Mouse (Mus musculus) gastrocnemius, adult 8-10 months (tissue): ENCODE results near the gene Bptf. TPM values are rescaled to one million over a fixed set of nuclear protein-coding genes. Genes with fewer than 3 reads are reported as not detected.
"Not testable (repeated sequence)": the region's sequence is repeated elsewhere in the genome, so short reads cannot be mapped to it uniquely, and the experiment has no call there.

Source experiments
- DNase-seq, 2 experiments: peaks; one replicate each; pipeline ENCODE4 v3.0.0; 2022; ENCODE audit warnings: low spot score in 2 of 2
- total RNA-seq, 4 experiments: library from RNA; stranded (reverse); gene quantifications; 2 replicates each; pipeline ENCODE4 v1.2.4; 2022

The Bptf gene
- total RNA-seq, 4 experiments from 2014 or later: 16.3 to 23.3 (median 19.4) TPM

GRCm38 (mm10) chr11:107057391-107057790 lies 74.5 kb downstream of the Bptf start:
- no peak for DNase-seq

DNA sequence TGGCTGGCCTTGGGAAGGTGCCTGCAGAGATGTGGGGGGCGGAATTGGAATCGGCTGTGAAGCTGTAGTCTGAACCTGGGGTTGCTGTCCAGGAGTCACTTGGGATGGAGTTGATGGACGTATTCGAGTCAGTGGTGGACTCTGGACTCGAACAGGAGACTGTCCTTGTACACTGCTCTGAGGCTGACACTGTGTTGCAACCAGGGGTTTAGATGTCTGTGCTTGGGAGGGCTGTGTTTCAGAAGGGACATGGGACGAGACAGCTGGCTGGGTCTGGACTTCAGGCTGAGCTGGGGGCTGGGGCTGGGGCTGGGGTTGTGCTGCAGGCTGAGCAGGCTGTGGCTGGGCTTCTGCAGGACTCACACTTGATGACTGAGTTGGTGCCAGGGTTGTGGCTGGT lies 77.1 kb downstream of the Bptf start:
- DNase-seq: no peak

DNA sequence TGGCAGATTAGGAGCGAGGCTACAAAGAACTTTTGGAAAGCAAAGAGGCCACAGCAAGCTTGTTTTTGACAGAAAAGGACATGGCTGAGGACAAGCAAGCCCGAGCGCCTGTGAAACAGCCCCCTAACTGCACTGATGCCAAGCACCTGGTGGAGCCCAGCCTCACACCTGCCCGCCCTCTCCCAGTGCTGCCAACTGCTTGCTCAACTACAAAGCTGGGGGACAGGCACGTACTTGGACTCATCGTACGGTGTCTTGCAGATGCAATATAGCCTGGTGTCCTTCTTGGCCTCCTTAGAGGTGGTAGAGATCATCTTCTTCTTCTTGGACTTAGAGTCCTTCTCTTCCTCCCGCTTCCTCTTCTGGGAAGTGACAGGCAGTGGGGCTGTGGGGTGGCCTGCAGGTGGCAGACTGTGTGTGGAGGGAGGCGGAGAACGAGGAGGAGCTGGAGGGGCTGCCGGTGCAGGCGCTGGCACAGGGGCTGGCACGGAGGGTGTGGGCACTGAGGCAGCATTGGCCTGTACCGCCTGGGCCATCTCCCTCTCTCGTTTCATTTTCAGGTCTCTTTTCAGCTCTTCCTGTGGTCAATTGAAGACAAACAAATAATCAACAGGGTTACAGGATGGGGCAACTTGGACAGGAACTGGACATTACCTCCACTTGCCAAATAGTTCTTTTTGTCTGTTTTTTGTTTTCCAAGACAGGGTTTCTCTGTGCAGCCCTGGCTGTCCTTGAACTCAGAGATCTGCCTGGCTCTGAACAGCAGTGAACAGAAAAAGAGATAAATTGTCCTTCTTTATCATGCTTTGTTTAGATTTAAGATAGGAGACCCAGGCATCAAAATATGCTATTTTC lies 84.9 kb downstream of the Bptf start:
- no peak for DNase-seq

DNA sequence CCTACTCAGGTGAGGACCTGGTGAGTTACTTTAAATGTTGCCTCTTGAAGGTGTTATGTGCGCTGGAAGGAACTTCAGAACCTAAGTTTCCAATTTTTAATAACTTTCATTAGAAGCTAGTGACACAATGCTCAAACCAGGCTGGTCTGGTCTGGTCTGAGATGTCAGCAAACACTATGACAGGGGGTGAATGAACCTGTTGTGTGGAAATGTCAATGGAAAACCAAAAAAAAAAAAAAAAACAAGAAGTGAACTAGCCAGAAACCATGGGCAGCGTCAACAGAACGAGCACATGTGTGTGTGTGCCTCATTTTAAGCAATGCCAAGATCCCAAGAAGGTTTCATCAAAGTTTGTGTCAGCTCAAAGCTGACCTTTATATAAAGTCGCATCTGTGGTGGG lies 86.4 kb downstream of the Bptf start:
- DNase-seq: no peak

GRCm38 (mm10) chr11:107044321-107044720 lies 87.6 kb downstream of the Bptf start:
- DNase-seq: peak in 1 of 2 experiments; percentile 31

DNA sequence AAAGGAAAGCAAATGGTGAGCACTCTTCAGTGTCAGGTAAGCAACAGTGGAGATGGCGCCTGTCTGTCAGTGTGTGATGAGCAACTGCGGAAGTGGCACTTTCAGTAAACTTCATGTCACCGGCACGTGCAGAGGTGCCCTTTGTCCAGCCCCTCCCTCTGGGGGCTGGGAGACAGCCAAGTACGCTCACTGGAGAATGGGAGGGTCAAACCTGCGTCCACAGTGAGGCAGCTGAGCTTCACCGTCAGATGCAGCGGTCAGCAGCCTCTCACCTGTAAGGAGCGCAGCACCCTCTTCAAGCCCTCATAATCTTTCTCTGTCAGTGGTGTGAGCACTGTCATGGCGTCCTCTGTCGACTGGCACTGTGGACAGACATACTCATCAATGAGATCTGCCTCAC lies 88.6 kb downstream of the Bptf start:
- no peak for DNase-seq

DNA sequence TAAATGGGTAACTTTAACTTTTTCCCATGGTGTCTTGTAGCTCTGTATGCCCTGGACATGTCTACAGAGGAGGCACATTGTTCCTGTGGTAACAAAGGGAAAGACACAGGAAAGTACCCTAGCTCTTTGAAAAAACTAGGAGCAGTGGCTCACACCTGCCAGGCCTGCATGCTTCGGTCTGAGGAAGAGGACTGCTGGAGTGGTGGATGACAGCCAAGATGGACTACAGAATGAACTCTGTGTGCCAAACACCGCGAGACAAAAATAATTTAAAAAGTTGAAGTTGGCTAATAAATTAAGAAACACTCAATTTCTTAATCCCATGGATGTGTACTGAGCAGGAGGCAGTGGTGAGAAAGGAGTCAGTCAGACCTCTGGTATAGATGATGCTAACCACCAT lies 90.5 kb downstream of the Bptf start:
- no peak for DNase-seq

GRCm38 (mm10) chr11:107039417-107039816 lies 92.5 kb downstream of the Bptf start:
- no peak for DNase-seq

DNA sequence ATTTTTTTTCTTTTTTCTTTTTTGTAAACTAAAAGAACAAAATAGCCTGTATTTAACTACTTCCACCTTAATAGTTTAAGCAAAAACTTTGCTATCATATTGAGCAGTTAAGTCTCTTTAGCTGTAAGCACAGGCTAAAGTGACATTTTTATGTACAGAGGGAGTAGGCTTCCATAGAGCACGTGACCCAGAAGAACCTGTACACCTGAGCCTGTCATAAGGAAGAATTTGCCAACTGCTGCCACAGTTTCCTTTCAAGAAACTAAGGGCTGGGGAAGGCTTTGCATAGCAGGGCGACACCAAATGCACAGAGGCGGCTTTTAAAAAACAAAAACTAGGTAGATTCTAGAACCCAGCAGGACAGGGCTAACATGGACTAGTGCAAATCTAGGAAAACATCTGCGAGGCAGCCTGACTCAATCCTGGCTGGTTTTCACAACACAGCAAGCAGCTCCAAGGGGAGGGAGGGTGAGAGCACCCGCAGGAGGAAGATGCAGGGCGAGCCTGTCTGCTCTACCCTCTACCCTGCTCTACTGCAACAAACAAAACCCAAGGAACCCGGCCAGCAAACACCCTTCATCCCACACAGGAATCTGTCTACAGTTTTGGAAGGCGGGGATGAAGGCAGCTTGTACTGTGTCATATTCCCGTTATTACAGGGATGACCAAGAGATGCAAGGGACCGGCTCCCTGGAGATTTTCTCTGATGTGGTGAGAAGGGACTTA lies 97.7 kb downstream of the Bptf start:
- DNase-seq: no peak

DNA sequence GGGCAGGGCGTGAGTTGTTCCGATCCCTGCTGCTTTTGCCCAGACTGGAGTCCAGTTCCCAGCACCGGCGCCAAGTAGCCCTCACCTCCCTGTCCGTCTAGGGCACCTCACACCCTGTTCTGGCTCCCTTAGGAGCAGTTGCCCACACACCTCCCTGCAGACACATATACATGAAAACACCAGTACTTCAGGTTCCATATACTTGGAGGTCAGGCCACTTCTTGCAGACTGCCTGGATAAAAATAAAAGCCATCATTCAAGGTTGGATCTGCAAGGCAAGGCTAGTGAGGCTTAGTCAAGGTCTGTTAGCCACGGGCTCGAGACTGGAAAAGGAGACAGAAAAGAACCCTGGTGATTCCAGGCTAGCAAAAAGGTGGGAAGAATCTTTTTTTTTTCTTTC lies 100.3 kb downstream of the Bptf start:
- no peak for DNase-seq

DNA sequence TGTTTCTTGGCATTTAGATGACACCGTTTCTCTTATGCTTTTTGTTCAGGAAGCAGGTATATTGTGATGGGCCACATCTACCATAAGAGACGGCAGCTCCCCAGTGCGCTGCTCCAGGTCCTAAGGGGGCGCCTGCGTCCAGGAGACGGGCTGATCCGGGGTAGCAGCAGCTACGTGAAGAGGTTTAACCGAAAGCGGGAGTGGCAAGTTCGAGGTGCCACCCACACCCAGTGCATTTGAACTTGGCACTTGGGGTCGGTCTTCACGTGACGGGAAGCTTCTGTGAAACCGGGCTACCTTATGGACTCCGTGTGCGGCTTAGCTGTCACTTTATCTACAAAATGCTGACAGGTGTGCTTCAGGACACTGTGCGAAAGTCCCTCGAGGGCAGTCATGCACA lies 102.4 kb downstream of the Bptf start:
- no peak for DNase-seq

GRCm38 (mm10) chr11:107028754-107029153 lies 103.2 kb downstream of the Bptf start:
- no peak for DNase-seq

GRCm38 (mm10) chr11:107028275-107028618 lies 103.7 kb downstream of the Bptf start:
- DNase-seq: no peak

DNA sequence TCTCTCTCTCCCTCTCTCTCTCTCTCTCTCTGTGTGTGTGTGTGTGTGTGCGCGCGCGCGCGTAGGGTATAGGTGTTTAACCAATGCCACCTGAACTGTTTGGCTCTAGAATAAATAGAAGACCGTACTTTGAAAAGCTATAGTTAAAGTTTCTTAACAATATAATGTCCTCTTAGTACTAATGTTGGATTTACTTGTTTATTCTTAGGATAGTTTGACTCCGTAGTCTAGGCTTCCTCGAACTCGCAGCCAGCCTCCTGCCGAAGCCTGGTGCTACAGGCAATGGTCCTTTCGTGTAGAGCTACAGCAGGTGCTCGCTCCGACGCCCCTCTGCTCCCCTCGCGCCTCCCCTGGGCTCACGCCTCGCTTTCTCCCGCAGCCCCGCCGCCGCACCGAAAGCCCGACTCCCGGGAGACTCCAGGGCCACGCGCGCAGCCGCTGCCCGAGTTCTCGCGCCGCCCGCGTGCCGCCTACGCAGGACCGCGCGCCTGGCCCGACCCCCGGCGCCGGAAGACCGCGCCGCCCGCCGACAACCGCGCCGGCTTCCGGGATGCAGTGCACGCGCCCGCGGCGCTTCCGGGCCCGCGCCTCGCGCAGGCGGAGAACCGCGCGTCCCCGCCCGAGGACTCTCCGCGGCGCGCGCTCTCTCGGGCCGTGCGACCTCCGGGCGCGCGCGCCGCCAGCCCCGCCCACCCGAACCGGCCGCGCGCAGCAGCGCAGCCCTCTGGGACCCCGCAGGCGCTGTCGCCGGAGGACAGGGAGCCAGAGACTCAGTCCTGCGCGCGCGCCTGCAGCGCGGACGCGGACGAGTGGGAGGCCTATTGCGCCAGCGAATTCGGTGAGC lies 104.3 kb downstream of the Bptf start:
- DNase-seq: peak; percentile 83 to 89

GRCm38 (mm10) chr11:107026554-107027430 lies 105.1 kb downstream of the Bptf start:
- DNase-seq: no peak

DNA sequence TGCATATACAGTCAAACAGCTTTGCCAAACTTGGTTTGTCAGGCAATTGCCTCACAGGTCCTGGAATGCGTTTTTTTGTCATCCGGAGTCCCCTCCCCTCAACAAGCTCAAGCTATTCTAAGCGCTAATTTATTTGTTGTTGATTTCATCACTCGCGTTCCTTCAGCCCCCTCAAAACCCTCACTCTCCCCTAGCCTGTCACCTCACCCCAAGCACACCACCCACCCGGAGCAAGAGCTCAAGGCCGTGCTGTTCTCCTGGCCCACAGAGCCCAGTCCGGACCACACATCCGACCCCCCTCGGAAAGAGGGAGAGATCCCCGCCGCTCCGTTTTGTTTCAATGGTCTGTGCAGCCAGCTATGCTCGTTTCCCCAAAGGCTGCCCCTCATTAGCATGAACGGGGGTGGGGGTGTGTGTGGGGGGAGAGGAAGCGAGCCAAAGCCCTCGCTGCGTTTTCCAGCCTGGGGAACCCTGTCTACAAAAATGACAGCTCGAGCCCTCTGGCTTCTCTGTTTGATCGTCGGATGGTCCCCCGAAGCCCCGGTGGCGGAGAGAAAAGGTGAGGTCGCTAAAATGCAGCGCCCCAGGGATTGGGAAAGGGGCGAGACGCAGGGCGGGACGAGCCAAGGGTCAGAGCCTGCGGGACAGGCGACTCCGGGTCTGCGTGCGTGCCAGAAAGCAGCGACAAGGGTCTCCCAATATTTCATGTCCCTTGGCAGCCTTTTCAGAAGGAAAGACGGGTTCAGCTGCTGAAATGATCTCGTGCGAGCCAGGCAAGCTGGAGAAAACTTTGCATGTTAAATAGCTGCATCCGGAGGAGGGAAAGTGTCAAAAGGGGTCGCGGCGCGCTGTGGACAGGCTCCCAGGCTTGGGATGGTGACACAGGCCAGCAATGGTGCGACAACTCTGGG lies 106.3 kb downstream of the Bptf start, which contains the start of gene 1810010H24Rik:
TSS of gene 1810010H24Rik (plus strand) at position 271 of the 911 bp plus-strand sequence.
- no peak for DNase-seq

GRCm38 (mm10) chr11:107024406-107024805 lies 107.5 kb downstream of the Bptf start:
- no peak for DNase-seq

GRCm38 (mm10) chr11:107022050-107022683 lies 109.8 kb downstream of the Bptf start:
- DNase-seq: no peak

DNA sequence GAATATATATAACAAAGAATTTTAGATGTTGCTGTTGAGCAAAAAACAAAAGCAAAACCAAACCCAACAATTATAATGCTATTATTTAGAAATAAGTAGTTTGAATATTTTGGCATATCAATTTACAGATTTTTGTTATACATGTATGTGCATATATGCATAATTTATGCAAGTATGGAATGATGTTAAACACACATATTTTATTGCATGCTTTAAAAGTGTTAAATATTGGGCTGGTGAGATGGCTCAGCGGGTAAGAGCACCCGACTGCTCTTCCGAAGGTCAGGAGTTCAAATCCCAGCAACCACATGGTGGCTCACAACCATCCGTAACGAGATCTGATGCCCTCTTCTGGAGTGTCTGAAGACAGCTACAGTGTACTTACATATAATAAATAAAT lies 112.2 kb downstream of the Bptf start:
- DNase-seq: not testable (repeated sequence)
